Mouse (Mus musculus) adrenal gland, adult 8-10 months (tissue): ENCODE data around the gene Arhgap30. TPM values are rescaled to one million over a fixed set of nuclear protein-coding genes. Genes with fewer than 3 reads are reported as not detected.

Source experiments
- DNase-seq: peaks from one replicate; pipeline ENCODE4 v3.0.0; 2022
- total RNA-seq, 4 experiments: library from RNA; stranded (reverse); gene quantifications; 2 replicates each; pipeline ENCODE4 v1.2.4; 2022

Arhgap30 gene
- total RNA-seq, 4 experiments from 2014 or later = 3.4 to 7.5 (median 5.5) TPM

GRCm38 (mm10) chr1:171378298-171378697 lies 10.5 kb upstream of the Arhgap30 start:
- no peak for DNase-seq

- peak; percentile 57 for DNase-seq
Measured at GRCm38 (mm10) chr1:171379935-171380599, 8.7 kb upstream of the Arhgap30 start.

GRCm38 (mm10) chr1:171382096-171382620 lies 6.6 kb upstream of the Arhgap30 start:
- no peak for DNase-seq

GRCm38 (mm10) chr1:171384361-171384760 lies 4.4 kb upstream of the Arhgap30 start:
- no peak for DNase-seq

GRCm38 (mm10) chr1:171385171-171385570 lies 3.6 kb upstream of the Arhgap30 start:
- DNase-seq = no peak

- DNase-seq = no peak
Measured at GRCm38 (mm10) chr1:171387099-171387498, 1.7 kb upstream of the Arhgap30 start.

- DNase-seq = no peak
Measured at GRCm38 (mm10) chr1:171390101-171390500, 1.3 kb downstream of the Arhgap30 start.

GRCm38 (mm10) chr1:171401821-171402220 lies 13.1 kb downstream of the Arhgap30 start:
- no peak for DNase-seq

- DNase-seq = no peak
Measured at GRCm38 (mm10) chr1:171402991-171403390, 14.2 kb downstream of the Arhgap30 start.

- no peak for DNase-seq
Measured at GRCm38 (mm10) chr1:171407263-171407662, 18.5 kb downstream of the Arhgap30 start.

GRCm38 (mm10) chr1:171410231-171410630 lies 21.5 kb downstream of the Arhgap30 start:
- DNase-seq = no peak

GRCm38 (mm10) chr1:171410947-171411484 lies 22.3 kb downstream of the Arhgap30 start, which contains the start of gene Usf1:
Gene Usf1, plus strand, starts transcription at chr1:171411313.
- peak; percentile 92 for DNase-seq

GRCm38 (mm10) chr1:171411492-171411941 lies 22.8 kb downstream of the Arhgap30 start:
- DNase-seq = no peak

- no peak for DNase-seq
Measured at GRCm38 (mm10) chr1:171412001-171412441, 23.3 kb downstream of the Arhgap30 start.

- DNase-seq = no peak
Measured at GRCm38 (mm10) chr1:171412446-171412845, 23.7 kb downstream of the Arhgap30 start.

GRCm38 (mm10) chr1:171413608-171414007 lies 24.9 kb downstream of the Arhgap30 start:
- no peak for DNase-seq

GRCm38 (mm10) chr1:171418660-171419059 lies 29.9 kb downstream of the Arhgap30 start, which contains the start of gene Tstd1:
Gene Tstd1, plus strand, starts transcription at chr1:171418872.
- no peak for DNase-seq

- no peak for DNase-seq
Measured at GRCm38 (mm10) chr1:171419291-171419882, 30.6 kb downstream of the Arhgap30 start.

GRCm38 (mm10) chr1:171419905-171420304 lies 31.2 kb downstream of the Arhgap30 start:
- no peak for DNase-seq

- no peak for DNase-seq
Measured at GRCm38 (mm10) chr1:171422504-171423095, 33.8 kb downstream of the Arhgap30 start.

- DNase-seq = no peak
Measured at GRCm38 (mm10) chr1:171424638-171425037, 35.9 kb downstream of the Arhgap30 start.

GRCm38 (mm10) chr1:171425126-171425525 lies 36.4 kb downstream of the Arhgap30 start:
- peak; percentile 87 for DNase-seq

GRCm38 (mm10) chr1:171432158-171432557 lies 43.4 kb downstream of the Arhgap30 start:
- DNase-seq = no peak
